Mouse (Mus musculus) layer of hippocampus, postnatal 10 days (tissue): Measurements from ENCODE around the gene Ccdc148. TPM values are rescaled to one million over a fixed set of nuclear protein-coding genes. Genes with fewer than 3 reads are reported as not detected.
A peak's percentile ranks its signal among the peaks of the same experiment; 100 is the strongest.

Experiments
- DNase-seq, 2 experiments: peaks; one replicate each; pipeline ENCODE4 v3.0.0; 2021; ENCODE audit warnings: low spot score in 2 of 2
- long read RNA-seq: library from polyadenylated mRNA; stranded (forward); transcript quantifications from one replicate; pipeline ENCODE4 v2.0.0, GENCODE M21; 2023
- total RNA-seq, 2 experiments: library from RNA; stranded (reverse); gene quantifications; 2 replicates each; pipeline ENCODE4 v1.2.3; 2021

Gene Ccdc148
- 10 to 100 TPM; 11.9 to 12.0 TPM for total RNA-seq
- long read RNA-seq, partial matches to known transcripts: 0 of 2 reads
- long read RNA-seq, other reads (novel, unspliced or antisense): 2 of 2 reads

DNA sequence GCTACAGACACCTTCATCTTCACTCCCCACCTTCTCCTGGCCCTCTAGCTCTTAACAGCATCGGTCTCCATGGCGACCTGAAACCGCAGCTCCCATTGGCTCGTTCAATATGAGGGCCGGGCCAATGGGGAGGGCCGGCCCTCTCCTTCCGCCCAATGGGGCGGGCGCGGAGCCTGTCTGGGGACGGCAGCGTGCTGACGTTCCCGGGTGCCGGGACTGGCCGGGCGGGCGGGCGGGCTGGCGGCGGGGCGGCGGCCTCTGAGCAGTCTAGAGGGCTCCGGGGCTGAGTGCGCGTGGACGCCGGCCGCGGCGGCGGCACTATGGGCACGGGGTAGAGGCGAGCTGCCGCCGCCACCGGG, at the start of gene Ccdc148, which contains the start of gene Pkp4:
Ccdc148 (minus strand) TSS at position 79 of the 359 bp plus-strand sequence.
Pkp4 (plus strand) TSS at position 246 of the 359 bp plus-strand sequence.
- peak; percentile 85 to 91 for DNase-seq

- no peak for DNase-seq
Observed at GRCm38 (mm10) chr2:59208276-59208675, 47.8 kb upstream of the Ccdc148 start.

- no peak for DNase-seq
Observed at GRCm38 (mm10) chr2:59207725-59208124, 47.2 kb upstream of the Ccdc148 start.

DNA sequence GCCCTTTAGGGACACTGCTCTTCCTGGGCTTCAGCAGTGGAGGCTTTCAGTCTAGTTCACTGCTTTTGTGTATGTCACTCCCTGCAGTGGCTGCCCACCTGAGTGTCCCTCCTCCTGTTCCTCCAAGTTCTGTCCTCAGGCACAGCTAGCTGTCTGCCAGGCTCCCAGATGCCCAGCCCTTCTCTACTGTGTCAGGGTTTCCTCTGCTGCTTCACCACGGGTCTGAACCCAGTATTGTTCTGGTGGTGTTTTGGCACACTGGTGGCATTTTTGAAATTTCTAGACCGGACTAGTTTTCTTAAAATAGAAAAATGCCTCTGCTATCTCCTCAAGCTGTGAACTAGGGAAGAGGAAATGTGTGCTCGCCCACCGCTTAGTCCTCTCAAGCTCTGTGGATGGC, 46.8 kb upstream of the Ccdc148 start:
- DNase-seq: no peak

DNA sequence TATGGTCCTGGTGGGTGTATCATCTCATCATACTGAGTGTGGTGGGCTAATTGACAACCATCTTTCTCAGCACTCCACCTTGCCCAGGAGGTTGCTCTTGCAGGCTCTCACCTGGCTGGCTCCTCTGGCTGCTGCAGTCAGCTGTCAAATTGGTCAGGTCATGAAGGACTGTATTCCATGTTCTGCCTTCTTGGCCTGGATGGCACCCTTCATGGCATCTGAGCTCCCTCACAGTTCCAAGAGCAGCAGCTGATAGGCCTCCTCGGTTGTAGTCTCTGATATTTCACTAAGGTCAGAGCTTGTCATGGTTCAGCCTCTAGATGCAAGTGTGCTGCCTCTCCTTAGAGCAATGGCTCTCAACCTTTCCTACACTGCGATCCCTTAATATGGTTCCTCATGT, 45.7 kb upstream of the Ccdc148 start:
- DNase-seq: no peak

DNA sequence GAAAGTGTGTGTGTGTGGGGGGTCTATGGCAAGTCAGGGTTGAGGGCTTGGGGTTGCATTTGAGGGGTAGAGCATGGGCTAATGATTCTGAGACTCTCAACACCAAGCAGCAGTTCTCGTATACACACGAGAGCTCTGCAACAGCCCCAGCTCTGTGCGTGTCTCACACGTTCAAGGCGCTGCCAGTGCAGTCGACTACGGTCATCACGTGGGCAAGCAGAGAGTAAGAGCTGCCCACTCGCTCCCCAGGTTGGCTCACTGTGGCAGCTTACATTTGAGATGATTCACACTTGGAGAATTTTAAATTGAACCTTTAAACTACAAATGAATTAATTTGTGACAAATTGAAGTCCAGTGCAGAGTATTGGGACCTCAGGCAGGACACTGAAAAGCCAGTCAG, 44.6 kb upstream of the Ccdc148 start:
- no peak for DNase-seq

GRCm38 (mm10) chr2:59203627-59204425, 43.3 kb upstream of the Ccdc148 start:
- no peak for DNase-seq

DNA sequence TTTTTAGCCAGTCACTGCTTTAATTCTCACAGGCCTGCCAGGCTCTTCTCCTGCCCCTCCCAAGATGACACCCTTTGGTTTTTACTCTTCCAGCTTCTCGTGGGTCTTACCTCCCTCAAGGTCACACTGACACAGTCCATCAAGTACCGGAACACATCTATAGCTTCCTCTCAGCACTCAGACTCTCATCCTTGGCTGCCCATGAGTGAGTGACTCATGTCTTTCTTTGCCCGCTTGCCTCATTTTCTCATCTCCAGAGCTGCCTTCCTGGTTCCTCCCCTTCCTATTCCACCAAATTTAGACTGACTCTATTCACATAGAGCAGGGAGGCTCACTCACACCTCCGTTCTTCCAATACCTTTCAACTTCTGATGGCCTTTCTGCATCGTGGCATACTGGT, 42.4 kb upstream of the Ccdc148 start:
- DNase-seq: no peak

- no peak for DNase-seq
Observed at GRCm38 (mm10) chr2:59200511-59200910, 40.0 kb upstream of the Ccdc148 start.

GRCm38 (mm10) chr2:59199476-59199976, 39.0 kb upstream of the Ccdc148 start:
- no peak for DNase-seq

- DNase-seq: no peak
Observed at GRCm38 (mm10) chr2:59197156-59197555, 36.7 kb upstream of the Ccdc148 start.

DNA sequence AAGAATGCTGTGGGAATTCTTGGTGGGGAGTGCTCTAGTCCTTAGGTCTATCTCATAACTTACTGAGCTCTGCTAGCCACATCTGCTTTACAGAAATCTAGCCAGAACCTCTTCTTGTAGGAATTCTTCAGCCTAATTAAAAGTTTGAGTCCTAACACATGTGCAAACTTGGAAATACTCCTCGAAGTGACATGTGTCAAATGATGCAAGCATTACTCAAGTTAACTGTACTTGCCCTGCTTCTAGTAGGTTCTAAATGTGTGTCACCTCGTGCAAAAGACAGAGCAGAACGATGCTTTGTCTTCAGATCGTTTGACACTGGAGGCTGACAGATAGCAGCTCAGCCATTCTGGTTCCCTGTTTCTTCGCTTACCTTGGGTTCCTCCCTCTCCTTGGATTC, 32.6 kb upstream of the Ccdc148 start:
- DNase-seq: no peak

DNA sequence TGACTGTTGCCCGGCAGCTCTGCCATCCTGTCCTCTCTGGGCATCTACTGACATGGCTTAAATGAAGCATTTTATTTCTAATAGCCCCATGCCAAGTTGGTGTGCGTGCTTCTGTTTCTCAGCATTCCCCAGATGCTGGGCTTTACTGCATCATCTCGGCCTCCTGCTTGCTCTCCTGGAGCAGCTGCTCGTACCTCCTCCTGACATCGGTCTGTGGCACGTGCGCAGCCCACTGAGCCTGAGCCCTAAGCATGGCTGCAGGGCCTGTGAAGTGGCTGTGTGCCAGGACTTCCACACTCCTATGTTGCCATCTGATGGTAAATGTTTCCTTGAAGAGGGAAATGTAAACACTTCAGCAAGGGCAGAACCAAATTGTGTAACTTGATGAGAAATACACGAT, 31.0 kb upstream of the Ccdc148 start:
- DNase-seq: no peak

DNA sequence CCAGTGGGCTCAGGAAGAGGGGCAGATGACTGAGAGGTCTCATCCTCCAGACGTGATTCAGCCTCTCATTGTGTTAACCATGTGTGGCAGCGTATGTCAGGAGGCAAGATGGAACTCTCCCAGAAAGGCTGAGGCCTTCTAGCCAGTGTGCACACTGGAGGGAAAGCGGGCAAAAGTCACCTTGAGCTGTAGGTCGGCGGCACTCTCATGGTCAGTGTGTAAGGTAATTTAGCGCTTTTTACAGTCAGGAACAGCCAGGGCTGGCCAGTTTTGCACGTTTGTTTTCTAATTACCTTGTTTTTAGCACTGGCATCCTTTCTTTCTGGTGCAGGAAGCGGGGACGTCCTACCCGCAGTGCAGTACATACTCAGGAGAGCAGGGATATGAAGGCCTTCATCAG, 29.7 kb upstream of the Ccdc148 start:
- DNase-seq: no peak

DNA sequence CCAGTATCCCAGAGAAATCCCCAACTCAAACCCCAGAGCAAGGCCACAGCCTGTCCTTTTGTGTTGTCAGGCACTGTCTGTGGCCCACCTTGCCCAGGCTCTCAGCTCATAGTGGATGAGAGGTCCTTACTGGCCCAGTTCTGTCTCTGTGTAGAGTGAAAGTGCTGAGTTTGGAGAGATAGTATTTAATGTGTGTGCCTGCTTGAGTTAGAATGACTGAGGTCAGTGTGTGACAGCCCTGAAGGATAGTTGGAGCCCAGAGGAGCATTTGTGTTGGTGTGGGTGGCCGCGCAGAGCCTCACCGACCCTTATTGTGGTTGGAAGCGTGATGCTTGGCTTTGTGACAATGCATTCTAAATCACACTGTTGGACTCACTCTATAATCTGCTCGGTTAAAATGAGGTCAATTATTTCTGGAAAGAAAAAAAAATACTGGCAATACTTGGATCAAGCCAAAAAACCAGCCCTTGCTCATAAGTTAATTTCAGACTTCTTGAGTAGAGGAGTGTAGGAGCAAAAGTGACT, 29.2 kb upstream of the Ccdc148 start:
- no peak for DNase-seq

DNA sequence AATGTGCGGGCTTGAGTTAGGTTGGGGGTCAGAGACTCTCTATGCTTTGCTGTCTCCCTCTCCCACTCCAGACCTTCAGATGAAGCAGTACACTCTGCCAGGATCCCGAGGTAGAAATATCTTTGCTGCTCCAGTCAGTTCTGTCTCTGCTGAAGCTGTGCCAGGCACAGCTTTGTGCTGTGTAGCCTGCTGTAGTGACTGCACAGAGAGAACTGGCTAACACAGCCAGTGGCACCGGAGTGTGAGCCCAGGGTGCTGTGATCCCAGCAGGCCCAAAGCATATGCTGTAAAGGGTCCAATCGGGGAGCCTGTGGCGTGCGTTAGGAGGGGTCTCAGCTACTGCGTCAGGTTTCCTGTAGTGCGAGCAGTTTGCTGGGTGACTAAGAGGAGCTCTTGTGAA, 27.8 kb upstream of the Ccdc148 start:
- DNase-seq: no peak

DNA sequence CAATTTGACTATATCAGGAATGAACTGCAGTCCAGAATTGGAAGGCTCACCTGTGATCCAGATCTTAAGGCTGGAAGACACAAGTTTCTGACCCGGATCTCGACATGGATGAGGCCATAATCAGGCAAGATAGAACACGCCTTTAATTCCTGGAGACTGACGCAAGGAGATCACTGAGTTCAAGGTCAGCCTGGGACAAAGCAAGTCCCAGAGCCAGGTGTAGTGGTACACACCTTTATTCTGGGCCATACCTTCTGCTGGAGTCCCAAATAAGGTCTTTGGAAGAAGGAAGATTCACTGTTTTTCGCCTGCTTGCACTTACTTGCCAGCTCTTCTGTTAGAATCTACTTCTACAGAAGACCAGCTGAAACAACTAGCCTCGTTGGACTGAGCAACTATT, 26.5 kb upstream of the Ccdc148 start:
- DNase-seq: no peak

DNA sequence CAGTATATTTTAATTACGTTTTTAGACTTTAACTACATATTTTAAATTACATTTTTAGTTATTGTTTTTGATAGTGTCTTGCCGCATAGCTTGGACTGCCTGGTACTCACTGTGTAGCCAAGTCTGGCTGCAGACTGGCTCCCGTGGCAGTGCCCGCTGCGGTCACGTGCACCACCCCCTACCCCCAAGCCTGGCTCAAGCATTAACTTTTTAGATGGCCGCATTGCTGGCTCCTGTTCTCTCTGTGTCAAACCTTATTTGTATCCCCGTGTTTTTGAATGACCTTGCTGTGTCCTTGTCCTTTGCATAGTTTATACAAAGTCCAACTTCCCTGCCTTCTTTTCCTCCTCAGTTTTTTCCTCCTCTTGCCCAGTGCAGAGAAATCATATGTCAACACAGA, 25.6 kb upstream of the Ccdc148 start:
- DNase-seq: no peak

DNA sequence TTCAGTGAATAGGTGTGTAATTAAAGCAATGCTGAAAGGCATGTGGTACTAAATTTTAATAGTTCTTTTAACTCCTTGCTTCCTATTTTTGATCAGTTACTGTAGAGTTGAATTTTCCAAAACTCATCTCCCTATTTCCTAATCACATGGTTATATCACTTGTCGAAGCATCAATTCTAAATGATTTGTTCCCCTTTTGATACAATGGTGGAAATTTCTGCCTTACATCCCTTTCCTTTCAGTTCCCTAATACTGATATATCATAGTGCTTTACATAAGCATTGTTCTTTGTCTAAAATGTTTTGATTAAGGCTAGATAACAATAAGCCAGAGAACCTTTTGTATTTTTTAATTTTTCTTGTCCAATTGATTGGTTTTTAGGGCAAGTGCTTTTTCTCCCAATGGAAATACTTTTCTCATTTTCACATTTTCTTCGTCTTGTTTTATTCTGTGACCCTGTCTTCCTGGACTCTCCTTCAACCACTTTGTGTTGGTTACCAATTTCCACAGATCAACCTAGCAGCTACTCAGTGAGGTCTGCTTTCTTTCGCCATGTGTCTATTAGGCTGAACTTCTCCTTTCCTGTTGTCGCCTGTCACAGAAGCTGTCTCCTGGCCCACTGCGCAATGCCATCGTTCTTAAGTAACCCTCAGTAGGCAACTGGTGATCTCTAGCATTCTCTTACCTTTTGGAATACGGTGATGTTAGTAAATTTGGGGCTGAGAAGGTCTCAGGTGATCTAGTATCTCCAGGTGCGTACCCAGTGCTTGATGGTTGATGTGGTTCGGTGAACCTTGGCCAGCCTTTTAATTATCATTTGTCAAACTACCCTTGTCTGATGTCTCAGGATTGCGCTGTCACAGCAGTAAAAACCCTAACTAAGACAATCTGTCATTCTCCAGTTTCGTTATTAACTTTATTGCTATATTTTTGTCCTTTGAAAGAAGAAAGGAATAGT, 23.9 kb upstream of the Ccdc148 start:
- DNase-seq: no peak

DNA sequence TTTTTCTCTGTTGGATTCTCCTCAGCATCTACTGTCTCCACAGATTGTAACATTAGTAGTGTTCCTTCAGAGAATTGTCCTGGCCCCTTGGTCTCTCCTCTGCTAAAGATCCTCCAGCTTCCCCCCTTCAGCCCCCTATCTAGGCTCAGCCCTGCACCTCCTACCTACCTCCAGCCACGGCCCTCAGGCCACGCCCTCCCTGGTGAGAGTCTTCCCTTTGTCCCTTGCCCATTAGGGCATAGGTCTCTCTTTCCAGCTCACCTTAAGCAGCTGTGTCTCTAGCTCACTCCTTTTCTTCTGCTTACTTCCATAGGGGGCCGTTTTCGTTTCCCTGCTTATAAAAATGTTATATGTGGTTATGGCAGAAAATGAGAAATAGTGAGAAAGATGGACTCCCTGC, 23.1 kb upstream of the Ccdc148 start:
- DNase-seq: no peak

DNA sequence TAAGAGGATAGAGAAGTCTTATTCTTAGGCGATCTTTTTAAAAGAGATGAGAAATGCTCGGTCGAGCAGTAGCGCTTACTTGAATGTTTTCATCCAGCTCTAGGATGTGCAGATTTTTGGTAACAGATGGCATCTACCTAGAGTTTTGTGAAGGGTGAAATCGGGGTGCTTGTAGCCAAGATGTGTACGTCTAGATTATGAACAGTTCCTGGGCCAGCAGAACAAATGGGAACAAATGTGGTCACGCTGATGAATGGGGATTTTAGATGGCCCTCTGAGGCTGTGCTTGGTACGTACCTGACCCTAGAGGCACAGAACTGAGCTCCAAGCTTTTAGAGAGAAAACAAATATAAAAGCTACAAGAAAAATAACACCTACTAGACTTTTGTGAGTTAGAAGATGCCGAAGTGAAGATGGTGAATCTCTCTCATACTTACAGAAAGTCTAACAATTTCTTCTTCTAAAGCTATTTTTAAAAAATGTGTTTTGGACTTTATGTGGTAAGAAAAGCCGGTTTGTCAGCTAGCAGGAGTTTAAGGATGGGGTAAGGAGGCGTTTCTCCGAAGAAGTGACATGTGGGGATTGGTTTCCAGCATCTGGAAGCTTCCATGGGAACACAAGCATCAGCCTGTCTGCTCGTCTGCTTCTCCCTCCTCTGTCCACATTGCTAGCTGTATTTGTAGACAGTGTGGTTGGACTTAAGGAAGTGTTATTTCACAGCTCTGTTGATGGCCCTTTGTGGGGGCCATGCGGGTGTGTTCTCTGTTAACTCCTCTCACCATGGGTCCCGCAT, 21.0 kb upstream of the Ccdc148 start:
- no peak for DNase-seq
